Mouse (Mus musculus) T-helper 2 cell (primary cell): ENCODE measurements around the gene Vil1.

Experiments
- in situ Hi-C: fragments of 300-600 bp; cut with MboI, MseI; formaldehyde crosslinking; loops from one replicate; pipeline ENCODE4 v1.15.1; 2025; ENCODE audit warnings: high pct_unique_total_duplicates

Vil1 gene

GRCm38 (mm10) chr1:74408589-74409504 is at the start of gene Vil1:
Gene Vil1, plus strand, starts transcription at chr1:74409376.
- in situ Hi-C loops, result loop anchor here (10.0 kb wide), 1 partner anchor 1824 kb away; the partner anchor contains the start of gene Smarcal1

DNA sequence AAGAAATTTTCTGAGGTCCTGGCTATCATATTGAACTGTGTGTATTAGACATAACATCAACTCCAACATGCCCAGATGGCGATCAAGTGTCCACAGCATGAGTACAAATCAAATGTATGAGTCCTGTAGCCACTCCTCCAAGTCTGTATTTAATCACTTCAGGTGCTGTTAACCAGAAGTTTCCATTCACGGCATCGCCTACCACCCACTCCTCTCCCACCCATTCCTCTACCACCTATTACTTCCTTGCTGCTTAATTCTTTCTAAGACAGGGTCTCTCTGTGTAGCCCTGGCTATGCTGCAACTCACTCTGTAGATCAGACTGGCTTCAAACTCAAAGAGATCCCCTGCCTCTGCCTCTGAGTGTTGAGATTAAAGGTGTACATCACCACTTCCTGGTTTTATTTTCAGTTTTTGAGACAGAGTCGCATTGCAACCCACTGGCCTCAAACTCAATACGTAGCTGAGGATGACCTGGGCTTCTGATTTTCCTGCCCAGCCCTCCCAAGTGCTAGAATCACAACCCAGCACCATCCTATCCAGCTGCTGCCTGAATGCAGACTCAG is 49.1 kb upstream of the Vil1 start:
- in situ Hi-C loops, result no loop called here

GRCm38 (mm10) chr1:74361812-74362211 is 47.4 kb upstream of the Vil1 start, which contains the start of gene Catip:
Gene Catip, plus strand, starts transcription at chr1:74362108.
- in situ Hi-C loops, result no loop called here

DNA sequence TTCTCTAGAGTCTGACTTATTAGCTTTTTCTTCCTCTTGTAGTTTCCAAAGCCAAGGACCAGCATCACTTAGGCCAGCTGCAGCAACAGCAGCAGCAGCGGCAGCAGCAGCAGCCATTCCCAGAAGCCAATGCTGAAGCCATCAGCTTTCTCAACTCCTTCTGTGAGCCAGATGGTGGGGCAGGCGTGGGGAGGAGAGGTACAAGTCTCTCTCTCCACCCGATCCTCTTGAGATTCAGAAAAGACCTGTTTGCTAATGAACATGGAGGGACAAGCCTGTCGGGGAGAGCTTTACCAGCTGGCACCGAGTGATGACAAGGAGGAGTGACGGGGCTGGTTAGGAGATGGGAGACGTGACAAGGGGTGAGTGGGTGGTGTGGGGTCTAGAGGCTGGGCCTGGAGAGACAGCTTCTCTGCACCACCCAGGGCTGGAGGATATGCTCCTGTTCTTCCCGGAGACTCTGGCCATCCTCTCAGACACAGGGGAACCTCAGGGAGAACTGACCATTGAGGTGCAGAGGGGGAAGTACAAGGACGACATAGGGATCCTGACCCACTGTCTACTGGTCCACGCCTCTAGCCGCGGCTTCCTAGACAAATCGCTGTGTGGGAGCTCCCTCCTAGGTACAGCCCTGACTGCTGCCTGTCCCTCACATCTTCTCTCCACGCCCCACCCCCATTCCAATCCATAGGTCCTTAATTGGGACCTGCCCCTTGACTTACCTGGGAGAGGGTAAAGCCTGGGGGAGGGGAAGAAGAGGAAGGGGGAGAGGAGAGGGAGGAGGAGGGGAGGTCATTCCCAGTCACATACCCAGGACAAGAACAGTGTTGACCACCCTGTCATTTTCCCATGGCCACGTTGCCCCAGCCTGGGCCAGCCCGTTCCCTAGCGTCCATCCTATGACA is 46.6 kb upstream of the Vil1 start:
- in situ Hi-C loops, result no loop called here

- in situ Hi-C loops, result no loop called here
Measured at GRCm38 (mm10) chr1:74363437-74363836, 45.7 kb upstream of the Vil1 start.

GRCm38 (mm10) chr1:74364270-74364669 is 44.9 kb upstream of the Vil1 start:
- in situ Hi-C loops, result no loop called here

DNA sequence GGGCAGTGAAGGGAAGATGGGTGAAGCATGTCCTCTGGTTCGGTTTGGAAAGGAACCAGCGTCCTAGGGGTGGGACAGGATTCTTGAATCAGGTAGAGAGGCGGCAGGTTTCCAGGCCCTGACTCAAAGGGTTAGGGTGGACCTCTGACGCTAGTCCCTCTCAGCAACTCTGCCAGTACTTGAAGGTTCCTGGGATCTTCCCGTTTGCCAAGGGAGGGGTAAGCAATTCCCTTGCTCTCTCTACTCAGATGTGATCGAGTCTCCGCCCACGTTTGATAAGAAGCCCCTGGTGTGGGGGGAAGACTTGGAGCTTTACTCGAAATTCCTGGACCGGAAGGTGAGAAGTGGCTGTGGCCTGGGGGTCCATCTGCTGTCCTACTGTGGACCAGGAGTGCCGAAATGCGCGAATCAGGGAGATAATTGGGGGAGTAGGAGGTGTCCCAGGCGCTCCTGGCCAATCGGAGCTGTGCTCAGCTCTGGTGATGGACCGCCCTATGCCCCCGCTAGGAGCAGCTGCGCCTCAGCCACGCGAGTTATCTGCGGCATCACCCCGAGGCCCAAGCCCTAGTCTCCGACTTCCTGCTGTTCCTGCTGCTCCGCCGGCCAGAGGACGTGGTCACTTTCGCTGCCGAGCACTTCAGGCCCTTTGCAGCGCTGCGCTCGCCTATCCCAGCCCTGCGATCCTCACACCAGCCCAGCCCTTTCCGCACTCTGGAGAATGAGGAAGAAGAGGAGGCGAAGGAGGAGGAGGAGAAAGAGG is 41.1 kb upstream of the Vil1 start:
- in situ Hi-C loops, result no loop called here

GRCm38 (mm10) chr1:74370040-74370439 is 39.1 kb upstream of the Vil1 start:
- in situ Hi-C loops, result no loop called here

- in situ Hi-C loops, result no loop called here
Measured at GRCm38 (mm10) chr1:74373372-74373771, 35.8 kb upstream of the Vil1 start.

DNA sequence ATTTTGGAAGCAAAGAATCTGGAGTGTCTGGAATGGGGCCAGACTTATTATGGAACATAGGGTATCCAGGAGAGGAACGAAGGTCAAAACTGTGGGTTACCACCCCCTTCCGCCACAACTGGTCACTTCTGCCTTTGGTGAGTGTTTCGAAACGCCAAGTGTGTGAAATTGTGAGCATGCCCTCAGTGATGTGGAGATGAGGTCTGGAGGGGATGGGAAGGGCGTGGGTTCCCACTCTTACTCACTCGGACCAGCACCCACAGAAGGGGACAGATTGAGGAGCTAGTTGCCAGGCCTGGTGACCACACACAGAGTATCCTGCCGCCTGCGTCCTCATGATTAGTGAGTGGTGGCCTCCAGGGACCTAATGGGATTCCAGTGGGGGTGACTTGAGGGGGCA is 34.2 kb upstream of the Vil1 start, which contains the start of gene Slc11a1:
TSS of gene Slc11a1 (plus strand) at position 216 of the 400 bp plus-strand sequence.
- in situ Hi-C loops, result loop anchor here (25.0 kb wide), 1 partner anchor 438 kb away; no protein-coding TSS in a partner anchor

DNA sequence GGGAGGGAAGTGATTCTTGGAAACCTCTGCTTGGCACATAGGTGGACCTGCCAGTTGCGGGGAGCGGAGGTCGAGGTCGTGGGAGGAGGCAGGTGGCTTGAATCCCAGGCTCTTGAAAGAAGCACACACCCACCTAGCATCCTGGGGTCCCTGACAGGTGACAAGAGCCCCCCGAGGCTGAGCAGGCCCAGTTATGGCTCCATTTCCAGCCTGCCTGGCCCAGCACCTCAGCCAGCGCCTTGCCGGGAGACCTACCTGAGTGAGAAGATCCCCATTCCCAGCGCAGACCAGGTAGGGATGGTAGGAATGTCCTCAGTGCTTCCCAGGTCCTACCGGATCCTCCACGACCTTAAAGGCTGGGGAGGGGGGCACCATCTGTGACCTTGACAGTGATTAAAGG is 33.6 kb upstream of the Vil1 start:
- in situ Hi-C loops, result loop anchor here (25.0 kb wide), 1 partner anchor 438 kb away; no protein-coding TSS in a partner anchor

- in situ Hi-C loops, result loop anchor here (25.0 kb wide), 1 partner anchor 439 kb away; no protein-coding TSS in a partner anchor
Measured at GRCm38 (mm10) chr1:74376396-74376795, 32.8 kb upstream of the Vil1 start.

- in situ Hi-C loops, result loop anchor here (25.0 kb wide), 1 partner anchor 442 kb away; no protein-coding TSS in a partner anchor
Measured at GRCm38 (mm10) chr1:74379058-74379504, 30.1 kb upstream of the Vil1 start.

- in situ Hi-C loops, result loop anchor here (10.0 to 25.0 kb wide), 2 partner anchors 86 to 443 kb away; no protein-coding TSS in a partner anchor
Measured at GRCm38 (mm10) chr1:74380484-74380883, 28.7 kb upstream of the Vil1 start.

DNA sequence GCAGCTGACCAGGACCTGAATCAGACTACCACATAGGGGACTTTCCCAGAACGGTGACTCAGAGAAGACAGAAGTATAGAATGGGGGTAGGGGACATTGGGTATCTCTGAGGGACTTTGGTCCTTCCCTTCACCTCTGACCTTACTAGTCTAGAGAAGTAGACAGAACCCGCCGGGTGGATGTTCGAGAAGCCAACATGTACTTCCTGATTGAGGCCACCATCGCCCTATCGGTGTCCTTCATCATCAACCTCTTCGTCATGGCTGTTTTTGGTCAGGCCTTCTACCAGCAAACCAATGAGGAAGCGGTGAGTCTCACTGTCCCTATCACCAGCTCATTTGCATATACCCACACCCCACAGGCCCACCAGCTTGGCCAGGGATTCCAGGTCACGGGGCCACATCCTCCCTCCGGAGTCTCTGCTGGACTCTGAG is 27.6 kb upstream of the Vil1 start:
- in situ Hi-C loops, result loop anchor here (10.0 to 25.0 kb wide), 2 partner anchors 87 to 444 kb away; no protein-coding TSS in a partner anchor

GRCm38 (mm10) chr1:74383385-74383784 is 25.8 kb upstream of the Vil1 start:
- in situ Hi-C loops, result loop anchor here (10.0 to 25.0 kb wide), 2 partner anchors 89 to 446 kb away; no protein-coding TSS in a partner anchor

DNA sequence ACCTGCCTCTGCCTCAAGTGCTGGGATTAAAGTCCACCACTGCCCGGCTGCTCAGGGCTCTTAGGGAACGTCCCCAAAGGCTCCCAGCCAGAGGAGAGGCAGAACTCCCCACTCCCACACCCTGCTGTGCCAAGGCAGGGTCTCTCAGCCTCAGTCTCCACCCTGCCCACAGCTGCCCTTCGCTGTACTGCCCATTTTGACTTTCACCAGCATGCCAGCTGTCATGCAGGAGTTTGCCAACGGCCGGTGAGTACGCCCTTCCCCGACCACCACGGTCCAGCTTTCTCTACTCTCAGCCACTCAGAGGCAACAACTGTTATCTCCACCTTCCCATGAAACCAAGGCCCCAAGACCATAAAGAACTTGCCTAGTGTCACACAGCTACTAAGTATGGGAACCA is 24.7 kb upstream of the Vil1 start:
- in situ Hi-C loops, result loop anchor here (10.0 to 25.0 kb wide), 2 partner anchors 90 to 447 kb away; no protein-coding TSS in a partner anchor

- in situ Hi-C loops, result loop anchor here (10.0 to 25.0 kb wide), 2 partner anchors 90 to 448 kb away; no protein-coding TSS in a partner anchor
Measured at GRCm38 (mm10) chr1:74385064-74385463, 24.1 kb upstream of the Vil1 start.

- in situ Hi-C loops, result loop anchor here (10.0 to 25.0 kb wide), 2 partner anchors 91 to 448 kb away; no protein-coding TSS in a partner anchor
Measured at GRCm38 (mm10) chr1:74385531-74385930, 23.6 kb upstream of the Vil1 start.

GRCm38 (mm10) chr1:74386363-74386713 is 22.8 kb upstream of the Vil1 start:
- in situ Hi-C loops, result loop anchor here (10.0 to 25.0 kb wide), 2 partner anchors 92 to 449 kb away; no protein-coding TSS in a partner anchor
